In genomic region chr16:90872936-90873335, GRCm38 (mm10) we compare ENCODE assay signal across 20 mouse cellular contexts. TPM values are rescaled to one million over a fixed set of nuclear protein-coding genes. Genes with fewer than 3 reads are reported as not detected.
A peak's percentile ranks its signal among the peaks of the same experiment; 100 is the strongest.
DNase-seq lines count a peak whose midpoint lies in the region.
"Had no signal": no experiment of that assay in that cellular context is flagged by ENCODE, and none has a peak within 500 bp of the region (broad histone marks: within the 10 kb centered on the region; RNA-seq: fewer than 3 reads in every experiment).

No protein-coding gene starts in this region.

- no peaks in the 10 kb centered on the region for H3K36me3 ChIP-seq in heart, embryonic 10.5 days
- H3K36me3 ChIP-seq: G1E had no signal

- 62% methylated on average over 8 of the region's 8 CpGs for WGBS in heart, embryonic 10.5 days

- DNase-seq in cerebellum, postnatal 10 days: peak; percentile 59 to 61
- DNase-seq in cerebellum, postnatal 25 days: no peak
- peak; percentile 83 for DNase-seq in heart, adult 11 months
- no peak for DNase-seq in heart, embryonic 10.5 days (ENCODE audit: low spot score)
- peak; percentile 21 for DNase-seq in MN1 (ENCODE audit: low spot score)
- DNase-seq in retina, postnatal 1 day: no peak
- DNase-seq: adrenal gland, adult 2 months; adrenal gland, adult 8-10 months; adrenal gland, postnatal 10 days; adrenal gland, postnatal 14 days; adrenal gland, postnatal 25 days; adrenal gland, postnatal 36 days; B cell, adult 2 months; cerebellum, adult 11 months; cerebellum, adult 11-12 months; cerebellum, adult 18-20 months; cerebellum, adult 2 months had no signal

- peaks cover 6% of the 10 kb centered on the region; the same call in 1 of the 2 replicates for H3K27me3 ChIP-seq in heart, embryonic 10.5 days (ENCODE audit: insufficient read depth, poor library complexity, severe bottlenecking)

- H3K9me3 ChIP-seq in heart, embryonic 10.5 days: no peaks in the 10 kb centered on the region
- H3K9me3 ChIP-seq: G1E had no signal

- H3K4me1 ChIP-seq in heart, embryonic 10.5 days: peaks cover 5% of the 10 kb centered on the region

- H3K4me3 ChIP-seq in heart, embryonic 10.5 days: no peak overlapping the region

- H3K27ac ChIP-seq in heart, embryonic 10.5 days: no peak overlapping the region

RNA-seq across cellular contexts. Expression of gene Eva1c, which starts 46.4 kb away (rescaled TPM):
- polyA plus RNA-seq in heart, embryonic 10.5 days (2016; fragmentation: Nextera tagmentation; extraction: Ambion mirVana): 1.0 and 2.3 TPM in 2 replicates
- polyA plus RNA-seq: activated CD4-positive, CD25-positive, alpha-beta regulatory T cell, adult 4 months; CD4-positive, CD25-positive, alpha-beta regulatory T cell, adult 4 months; G1E had no signal

Comparison
In these comparisons a context has a peak if more than half of its experiments do, and no peak if none do; other contexts are left out.
1. DNase-seq: peak in cerebellum, postnatal 10 days (2 of 2), heart, adult 11 months (single experiment) and MN1 (single experiment); none in cerebellum, postnatal 25 days (0 of 2), heart, embryonic 10.5 days (single experiment) and retina, postnatal 1 day (single experiment).